Mouse (Mus musculus): ENCODE measurements at regions not wholly inside any gene's neighbourhood (a gene's known extent, or its start where the extent isn't known, plus 50 kb on each side); places are given as distances from the start of the nearest gene placed in this dataset.

GRCm38 (mm10) chr5:144645367-144645766 is 99.7 kb downstream of the Nptx2 start:
- no peak overlapping the region for H3K27ac ChIP-seq
- DNase-seq (ENCODE audit: low spot score) (no peak), ATAC-seq (replicated peaks; ENCODE audit: low FRiP score, low read depth) (no peak)
- no peaks in the 10 kb centered on the region for H3K27me3 ChIP-seq (ENCODE audit: insufficient read depth, low read length)
- no peak overlapping the region for H3K9ac ChIP-seq (ENCODE audit: low read depth, low read length)
- no peak for TF ChIP-seq CTCF (IDR thresholded peaks at IDR 0.05; ENCODE audit: low read depth)
- 18% methylated on average over 3 of the region's 3 CpGs for WGBS
- H3K36me3 ChIP-seq (ENCODE audit: insufficient read depth, low read length), result no peaks in the 10 kb centered on the region
- no peak overlapping the region for H3K4me3 ChIP-seq (replicated peaks; ENCODE audit: low read depth, low read length)
- H3K4me1 ChIP-seq (replicated peaks; ENCODE audit: insufficient read depth, low read length), result no peaks in the 10 kb centered on the region
- H3K4me2 ChIP-seq (ENCODE audit: low read length), result no peak overlapping the region
- no peaks in the 10 kb centered on the region for H3K9me3 ChIP-seq (replicated peaks; ENCODE audit: low read length)

DNA sequence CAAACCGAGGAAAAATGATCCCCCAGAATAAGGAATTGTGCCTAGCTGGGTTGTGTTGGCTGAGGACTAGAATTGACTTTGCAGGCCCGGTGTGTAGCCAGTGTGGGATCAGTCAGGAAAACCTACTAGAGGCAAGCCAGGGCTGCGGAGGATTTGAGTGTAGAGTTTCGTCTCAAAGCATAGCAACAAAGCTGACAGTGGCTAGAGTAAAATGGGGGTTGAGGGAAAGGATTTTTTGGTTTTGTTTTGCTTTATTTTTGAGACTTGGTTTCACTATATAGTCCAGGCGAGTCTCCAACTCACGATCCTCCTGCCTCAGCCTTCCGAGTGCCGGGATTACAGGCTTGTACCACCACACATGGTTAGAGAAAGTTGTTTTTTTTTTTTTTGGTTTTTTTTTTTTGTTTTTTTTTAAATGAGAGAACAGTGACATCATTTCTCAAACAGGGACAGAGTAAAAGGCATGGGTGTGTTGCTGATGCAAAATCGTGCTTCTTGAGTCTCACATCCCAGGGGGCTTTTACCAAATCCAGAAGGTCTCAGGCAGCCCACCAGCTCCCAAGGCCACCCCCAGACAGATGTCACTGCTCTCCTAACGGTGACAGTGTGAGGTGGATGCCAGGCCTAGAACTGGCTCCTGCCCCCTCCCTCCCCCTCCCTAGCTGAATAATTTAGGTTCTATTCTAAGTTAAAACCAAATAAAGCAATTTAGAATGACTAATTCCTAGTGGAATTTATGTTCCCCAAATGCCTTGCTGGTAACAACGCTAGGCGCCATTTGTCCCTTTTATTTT is 101.8 kb downstream of the Nptx2 start:
- no peak overlapping the region for H3K27ac ChIP-seq
- no peak overlapping the region for H3K9ac ChIP-seq (ENCODE audit: low read depth, low read length)
- no peaks in the 10 kb centered on the region for H3K4me1 ChIP-seq (replicated peaks; ENCODE audit: insufficient read depth, low read length)
- DNase-seq (ENCODE audit: low spot score), result no peak
- no peaks in the 10 kb centered on the region for H3K27me3 ChIP-seq (ENCODE audit: insufficient read depth, low read length)
- no peak overlapping the region for H3K4me3 ChIP-seq (replicated peaks; ENCODE audit: low read depth, low read length)
- no peak overlapping the region for H3K4me2 ChIP-seq (ENCODE audit: low read length)
- 76% methylated on average over 12 of the region's 12 CpGs for WGBS
- H3K36me3 ChIP-seq (ENCODE audit: insufficient read depth, low read length), result no peaks in the 10 kb centered on the region
- no peak for ATAC-seq (replicated peaks; ENCODE audit: low FRiP score, low read depth)
- no peaks in the 10 kb centered on the region for H3K9me3 ChIP-seq (replicated peaks; ENCODE audit: low read length)
- TF ChIP-seq CTCF (IDR thresholded peaks at IDR 0.05; ENCODE audit: low read depth), result no peak

DNA sequence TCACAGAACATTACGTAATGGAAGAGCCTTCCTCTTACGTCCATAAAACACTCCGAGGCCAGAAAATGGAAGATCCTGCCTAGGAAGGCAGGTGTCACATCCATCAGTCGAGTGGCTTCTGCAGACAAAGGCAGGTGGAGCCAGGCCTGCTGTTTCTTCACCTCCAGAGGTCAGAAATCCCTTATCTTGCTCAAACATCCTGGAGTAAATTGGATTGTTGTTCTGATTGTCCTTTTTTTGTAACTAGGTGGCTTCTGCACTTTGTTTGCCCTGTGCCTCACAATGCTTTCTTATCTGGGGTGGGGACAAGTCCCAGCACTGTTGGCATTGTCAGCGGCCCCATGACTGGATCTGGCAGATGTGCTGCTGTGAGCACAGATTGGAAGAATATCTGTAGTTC is 106.5 kb downstream of the Nptx2 start:
- H3K9ac ChIP-seq (ENCODE audit: low read depth, low read length), result no peak overlapping the region

DNA sequence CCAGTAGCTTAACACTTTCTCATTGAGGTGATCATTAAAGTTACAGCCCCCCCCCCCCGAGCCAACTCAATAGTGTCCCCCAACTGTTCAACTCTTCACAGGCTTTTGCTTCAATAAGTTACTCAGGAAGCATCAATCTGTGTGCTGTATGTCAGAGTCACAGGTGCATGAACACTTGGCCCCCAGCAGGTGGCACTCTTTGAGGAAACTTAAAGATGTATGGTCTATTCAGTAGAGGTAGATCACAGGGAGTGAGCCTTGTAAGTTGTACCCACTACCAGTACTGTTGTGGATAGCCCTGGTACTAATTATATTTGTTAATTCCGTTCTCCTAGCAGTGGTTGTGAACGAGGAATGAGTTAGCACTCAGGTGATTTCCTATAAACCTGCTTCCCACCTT is 99.6 kb downstream of the Tmem130 start:
- H3K4me1 ChIP-seq (replicated peaks; ENCODE audit: insufficient read depth, low read length), result no peaks in the 10 kb centered on the region
- no peak overlapping the region for H3K9ac ChIP-seq (ENCODE audit: low read depth, low read length)
- no peak overlapping the region for H3K4me3 ChIP-seq (replicated peaks; ENCODE audit: low read depth, low read length)
- no peak overlapping the region for H3K27ac ChIP-seq
- TF ChIP-seq CTCF (IDR thresholded peaks at IDR 0.05; ENCODE audit: low read depth), result peak; percentile 17; the same call in 1 of the 2 replicates
- H3K9me3 ChIP-seq (replicated peaks; ENCODE audit: low read length), result no peaks in the 10 kb centered on the region
- H3K27me3 ChIP-seq (ENCODE audit: insufficient read depth, low read length), result no peaks in the 10 kb centered on the region
- ATAC-seq (replicated peaks; ENCODE audit: low FRiP score, low read depth) (no peak), DNase-seq (ENCODE audit: low spot score) (no peak)
- 76% methylated on average over 3 of the region's 3 CpGs for WGBS
- no peaks in the 10 kb centered on the region for H3K36me3 ChIP-seq (ENCODE audit: insufficient read depth, low read length)
- no peak overlapping the region for H3K4me2 ChIP-seq (ENCODE audit: low read length)

More for the DNA sequence above, 106.5 kb downstream of the Nptx2 start:
- TF ChIP-seq CTCF (IDR thresholded peaks at IDR 0.05; ENCODE audit: low read depth), result no peak
- no peaks in the 10 kb centered on the region for H3K9me3 ChIP-seq (replicated peaks; ENCODE audit: low read length)
- H3K27me3 ChIP-seq (ENCODE audit: insufficient read depth, low read length), result no peaks in the 10 kb centered on the region
- H3K4me2 ChIP-seq (ENCODE audit: low read length), result no peak overlapping the region
- no peak overlapping the region for H3K27ac ChIP-seq
- ATAC-seq (replicated peaks; ENCODE audit: low FRiP score, low read depth) (no peak), DNase-seq (ENCODE audit: low spot score) (peak; percentile 35)
- H3K4me1 ChIP-seq (replicated peaks; ENCODE audit: insufficient read depth, low read length), result no peaks in the 10 kb centered on the region
- no peak overlapping the region for H3K4me3 ChIP-seq (replicated peaks; ENCODE audit: low read depth, low read length)
- 36% methylated on average over 5 of the region's 5 CpGs for WGBS
- no peaks in the 10 kb centered on the region for H3K36me3 ChIP-seq (ENCODE audit: insufficient read depth, low read length)

DNA sequence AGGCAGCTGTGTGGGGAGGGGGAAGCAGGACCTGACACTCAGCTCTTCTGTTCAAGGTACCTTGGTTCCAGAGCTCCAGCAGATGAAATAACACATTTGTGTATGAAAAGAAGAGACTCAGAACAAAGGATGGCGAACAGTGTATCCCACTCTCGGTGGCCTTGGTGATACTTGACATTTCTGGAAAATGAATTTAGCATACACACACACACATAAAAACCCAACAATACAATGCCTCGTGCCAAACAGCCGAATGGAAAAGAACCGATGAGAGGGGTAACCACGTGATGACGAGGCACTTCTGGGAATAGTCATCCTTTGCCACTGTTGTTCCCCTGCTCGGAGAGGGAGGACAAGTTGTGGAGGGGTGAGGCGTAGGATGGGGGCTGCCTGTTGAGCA is 97.6 kb downstream of the Tmem130 start:
- no peak for ATAC-seq (replicated peaks; ENCODE audit: low FRiP score, low read depth)
- Histone ChIP-seq H3K4me1 (replicated peaks; ENCODE audit: insufficient read depth, low read length) (no peaks in the 10 kb centered on the region), H3K4me2 (ENCODE audit: low read length) (no peak overlapping the region), H3K27ac (no peak overlapping the region), H3K9ac (ENCODE audit: low read depth, low read length) (no peak overlapping the region), H3K9me3 (replicated peaks; ENCODE audit: low read length) (no peaks in the 10 kb centered on the region), H3K36me3 (ENCODE audit: insufficient read depth, low read length) (no peaks in the 10 kb centered on the region), H3K4me3 (replicated peaks; ENCODE audit: low read depth, low read length) (no peak overlapping the region), H3K27me3 (ENCODE audit: insufficient read depth, low read length) (no peaks in the 10 kb centered on the region)
- TF ChIP-seq CTCF (IDR thresholded peaks at IDR 0.05; ENCODE audit: low read depth), result no peak
- WGBS, result 85% methylated on average over 9 of the region's 9 CpGs
- DNase-seq (ENCODE audit: low spot score), result no peak

GRCm38 (mm10) chr5:144664571-144665295 is 96.9 kb downstream of the Tmem130 start:
- TF ChIP-seq CTCF (IDR thresholded peaks at IDR 0.05; ENCODE audit: low read depth), result no peak
- no peaks in the 10 kb centered on the region for H3K4me1 ChIP-seq (replicated peaks; ENCODE audit: insufficient read depth, low read length)
- 83% methylated on average over 10 of the region's 10 CpGs for WGBS
- H3K27ac ChIP-seq, result no peak overlapping the region
- H3K4me2 ChIP-seq (ENCODE audit: low read length), result no peak overlapping the region
- H3K9me3 ChIP-seq (replicated peaks; ENCODE audit: low read length), result no peaks in the 10 kb centered on the region
- H3K9ac ChIP-seq (ENCODE audit: low read depth, low read length), result no peak overlapping the region
- H3K27me3 ChIP-seq (ENCODE audit: insufficient read depth, low read length), result no peaks in the 10 kb centered on the region
- no peak for ATAC-seq (replicated peaks; ENCODE audit: low FRiP score, low read depth)
- H3K4me3 ChIP-seq (replicated peaks; ENCODE audit: low read depth, low read length), result no peak overlapping the region
- no peaks in the 10 kb centered on the region for H3K36me3 ChIP-seq (ENCODE audit: insufficient read depth, low read length)
- DNase-seq (ENCODE audit: low spot score), result no peak
